Mouse (Mus musculus) liver, embryonic 13.5 days (tissue): ENCODE data around the gene Gm47289. TPM values are rescaled to one million over a fixed set of nuclear protein-coding genes. Genes with fewer than 3 reads are reported as not detected.

Source experiments
- ATAC-seq: fragments of 200-750 bp; cut with Nextera tagmentation; 2 replicates; pipeline ENCODE4 v1.8.0; 2017; ENCODE audit warnings: low read depth, mild to moderate bottlenecking, moderate number of reproducible peaks, moderate library complexity
- DNase-seq: peaks from one replicate; pipeline ENCODE4 v3.0.0; 2022
- H3K27ac ChIP-seq: fragments of 300-500 bp; sonication (generic); 2 replicates; pipeline ENCODE4 v1.5.1; 2015; ENCODE audit warnings: moderate library complexity, mild to moderate bottlenecking, inconsistent platforms
- H3K27me3 ChIP-seq: fragments of 300-500 bp; sonication (generic); 2 replicates; pipeline ENCODE4 v1.6.1; 2015; ENCODE audit warnings: mild to moderate bottlenecking, inconsistent platforms
- H3K36me3 ChIP-seq: fragments of 300-500 bp; sonication (generic); 2 replicates; pipeline ENCODE4 v1.6.1; 2015; ENCODE audit warnings: mild to moderate bottlenecking, inconsistent platforms
- H3K4me1 ChIP-seq: fragments of 300-500 bp; sonication (generic); replicated peaks from 2 replicates; pipeline ENCODE4 v1.6.1; 2015; ENCODE audit warnings: inconsistent platforms
- H3K4me2 ChIP-seq: fragments of 300-500 bp; sonication (generic); 2 replicates; pipeline ENCODE4 v1.6.1; 2015; ENCODE audit warnings: inconsistent platforms, mild to moderate bottlenecking, moderate library complexity
- H3K4me3 ChIP-seq: fragments of 300-500 bp; sonication (generic); replicated peaks from 2 replicates; pipeline ENCODE4 v1.5.1; 2015; ENCODE audit warnings: mild to moderate bottlenecking, inconsistent platforms
- H3K9ac ChIP-seq: fragments of 300-500 bp; sonication (generic); 2 replicates; pipeline ENCODE4 v1.6.1; 2015; ENCODE audit warnings: mild to moderate bottlenecking, inconsistent platforms
- H3K9me3 ChIP-seq: fragments of 300-500 bp; sonication (generic); replicated peaks from 2 replicates; pipeline ENCODE4 v1.6.1; 2016; ENCODE audit warnings: inconsistent platforms
- WGBS: fragments of 180-500 bp; shearing (Covaris S2); methylation state at CpG from one replicate; pipeline ENCODE4 v1.1.7; 2015; ENCODE audit not compliant: insufficient replicate concordance; 5-methylcytosine and 5-hydroxymethylcytosine counted together
- polyA plus RNA-seq: library from polyadenylated mRNA; unstranded; fragments of >200 nt; fragmentation: Nextera tagmentation; extraction: Ambion mirVana; gene quantifications from 2 replicates; pipeline ENCODE4 v1.2.1, GENCODE M21; 2015

The Gm47289 gene
- polyA plus RNA-seq: not detected in 2 replicates

GRCm38 (mm10) chr9:119158861-119159260 is at the start of gene Gm47289:
TSS of gene Gm47289 (plus strand) at chr9:119159161.
- Histone ChIP-seq H3K9me3 (no peaks in the 10 kb centered on the region), H3K27me3 (peaks cover 30% of the 10 kb centered on the region), H3K36me3 (no peaks in the 10 kb centered on the region), H3K9ac (no peak within 1 kb of the TSS), H3K4me1 (0 out of 2 replicates have a peak, but pooled peaks cover 5% of the 10 kb centered on the region), H3K27ac (no peak within 1 kb of the TSS), H3K4me3 (no peak within 1 kb of the TSS), H3K4me2 (no peak within 1 kb of the TSS)
- 18% methylated on average over 4 of the region's 4 CpGs for WGBS
- ATAC-seq: no peak
- DNase-seq: no peak

- Histone ChIP-seq H3K4me1 (no peaks in the 10 kb centered on the region; the same call in 1 of the 2 replicates), H3K27me3 (no peaks in the 10 kb centered on the region), H3K4me3 (no peak overlapping the region), H3K4me2 (no peak overlapping the region), H3K36me3 (no peaks in the 10 kb centered on the region), H3K27ac (no peak overlapping the region), H3K9me3 (no peaks in the 10 kb centered on the region), H3K9ac (no peak overlapping the region)
- DNase-seq (no peak), ATAC-seq (no peak)
- 60% methylated on average over 12 of the region's 12 CpGs for WGBS
Observed at GRCm38 (mm10) chr9:119109685-119110353, 49.1 kb upstream of the Gm47289 start.

- ATAC-seq (no peak), DNase-seq (no peak)
- Histone ChIP-seq H3K36me3 (no peaks in the 10 kb centered on the region), H3K9me3 (no peaks in the 10 kb centered on the region), H3K4me2 (no peak overlapping the region), H3K4me3 (no peak overlapping the region), H3K9ac (no peak overlapping the region), H3K27ac (no peak overlapping the region), H3K4me1 (no peaks in the 10 kb centered on the region; the same call in 1 of the 2 replicates), H3K27me3 (no peaks in the 10 kb centered on the region)
- 55% methylated on average over 3 of the region's 3 CpGs for WGBS
Observed at GRCm38 (mm10) chr9:119110640-119111039, 48.3 kb upstream of the Gm47289 start.

- Histone ChIP-seq H3K27ac (no peak overlapping the region), H3K4me3 (no peak overlapping the region), H3K4me1 (no peaks in the 10 kb centered on the region; the same call in 1 of the 2 replicates), H3K9me3 (no peaks in the 10 kb centered on the region), H3K9ac (no peak overlapping the region), H3K27me3 (no peaks in the 10 kb centered on the region), H3K4me2 (no peak overlapping the region), H3K36me3 (no peaks in the 10 kb centered on the region)
- ATAC-seq: no peak
- WGBS: 64% methylated on average over 17 of the region's 17 CpGs
- no peak for DNase-seq
Observed at GRCm38 (mm10) chr9:119114911-119115310, 44.0 kb upstream of the Gm47289 start.

- no peaks in the 10 kb centered on the region for H3K27me3 ChIP-seq
- H3K27ac ChIP-seq: no peak overlapping the region
- H3K4me3 ChIP-seq: no peak overlapping the region
- WGBS: 68% methylated on average over 19 of the region's 19 CpGs
- ATAC-seq: no peak
- no peak overlapping the region for H3K9ac ChIP-seq
- H3K9me3 ChIP-seq: no peaks in the 10 kb centered on the region
- H3K4me1 ChIP-seq: no peaks in the 10 kb centered on the region
- no peak for DNase-seq
- H3K36me3 ChIP-seq: no peaks in the 10 kb centered on the region
- H3K4me2 ChIP-seq: no peak overlapping the region
Observed at GRCm38 (mm10) chr9:119119409-119120167, 39.4 kb upstream of the Gm47289 start.

GRCm38 (mm10) chr9:119120168-119120560 is 38.8 kb upstream of the Gm47289 start:
- no peak overlapping the region for H3K27ac ChIP-seq
- H3K4me3 ChIP-seq: no peak overlapping the region
- H3K9me3 ChIP-seq: no peaks in the 10 kb centered on the region
- DNase-seq (no peak), ATAC-seq (no peak)
- H3K36me3 ChIP-seq: no peaks in the 10 kb centered on the region
- no peaks in the 10 kb centered on the region for H3K27me3 ChIP-seq
- WGBS: 47% methylated on average over 3 of the region's 3 CpGs
- H3K9ac ChIP-seq: no peak overlapping the region
- H3K4me2 ChIP-seq: no peak overlapping the region
- H3K4me1 ChIP-seq: no peaks in the 10 kb centered on the region

GRCm38 (mm10) chr9:119122596-119123369 is 36.2 kb upstream of the Gm47289 start:
- 69% methylated on average over 18 of the region's 18 CpGs for WGBS
- H3K9me3 ChIP-seq: no peaks in the 10 kb centered on the region
- no peaks in the 10 kb centered on the region for H3K36me3 ChIP-seq
- H3K4me2 ChIP-seq: no peak overlapping the region
- DNase-seq (no peak), ATAC-seq (no peak)
- H3K4me3 ChIP-seq: no peak overlapping the region
- H3K27ac ChIP-seq: no peak overlapping the region
- H3K27me3 ChIP-seq: no peaks in the 10 kb centered on the region
- H3K4me1 ChIP-seq: no peaks in the 10 kb centered on the region
- no peak overlapping the region for H3K9ac ChIP-seq

- H3K9ac ChIP-seq: no peak overlapping the region
- H3K27ac ChIP-seq: no peak overlapping the region
- H3K4me1 ChIP-seq: no peaks in the 10 kb centered on the region
- H3K36me3 ChIP-seq: no peaks in the 10 kb centered on the region
- no peak overlapping the region for H3K4me2 ChIP-seq
- H3K27me3 ChIP-seq: no peaks in the 10 kb centered on the region
- no peak overlapping the region for H3K4me3 ChIP-seq
- DNase-seq (no peak), ATAC-seq (no peak)
- H3K9me3 ChIP-seq: no peaks in the 10 kb centered on the region
- WGBS: 62% methylated on average over 12 of the region's 12 CpGs
Observed at GRCm38 (mm10) chr9:119128436-119129181, 30.4 kb upstream of the Gm47289 start.

GRCm38 (mm10) chr9:119130692-119131091 is 28.3 kb upstream of the Gm47289 start:
- H3K9ac ChIP-seq: no peak overlapping the region
- H3K9me3 ChIP-seq: no peaks in the 10 kb centered on the region
- H3K4me3 ChIP-seq: no peak overlapping the region
- H3K36me3 ChIP-seq: no peaks in the 10 kb centered on the region
- H3K27ac ChIP-seq: no peak overlapping the region
- no peak overlapping the region for H3K4me2 ChIP-seq
- ATAC-seq (no peak), DNase-seq (no peak)
- no peaks in the 10 kb centered on the region for H3K27me3 ChIP-seq
- WGBS: 30% methylated on average over 5 of the region's 5 CpGs
- H3K4me1 ChIP-seq: no peaks in the 10 kb centered on the region

- WGBS: 42% methylated on average over 2 of the region's 2 CpGs
- H3K9me3 ChIP-seq: no peaks in the 10 kb centered on the region
- no peak overlapping the region for H3K4me3 ChIP-seq
- ATAC-seq: no peak
- H3K36me3 ChIP-seq: no peaks in the 10 kb centered on the region
- H3K4me1 ChIP-seq: no peaks in the 10 kb centered on the region
- H3K4me2 ChIP-seq: no peak overlapping the region
- H3K27ac ChIP-seq: no peak overlapping the region
- DNase-seq: no peak
- H3K9ac ChIP-seq: no peak overlapping the region
- no peaks in the 10 kb centered on the region for H3K27me3 ChIP-seq
Observed at GRCm38 (mm10) chr9:119138836-119139235, 20.1 kb upstream of the Gm47289 start.

- no peak overlapping the region for H3K27ac ChIP-seq
- no peak overlapping the region for H3K4me2 ChIP-seq
- H3K27me3 ChIP-seq: no peaks in the 10 kb centered on the region
- no peak for ATAC-seq
- H3K4me1 ChIP-seq: no peaks in the 10 kb centered on the region
- no peaks in the 10 kb centered on the region for H3K9me3 ChIP-seq
- H3K36me3 ChIP-seq: no peaks in the 10 kb centered on the region
- DNase-seq: no peak
- 58% methylated on average over 5 of the region's 5 CpGs for WGBS
- H3K4me3 ChIP-seq: no peak overlapping the region
- no peak overlapping the region for H3K9ac ChIP-seq
Observed at GRCm38 (mm10) chr9:119142066-119142465, 16.9 kb upstream of the Gm47289 start.
